Mouse (Mus musculus): ENCODE measurements around the gene Ltbp2. TPM values are rescaled to one million over a fixed set of nuclear protein-coding genes. Genes with fewer than 3 reads are reported as not detected.

Gene Ltbp2
- not detected in 2 replicates for total RNA-seq (2017)

DNA sequence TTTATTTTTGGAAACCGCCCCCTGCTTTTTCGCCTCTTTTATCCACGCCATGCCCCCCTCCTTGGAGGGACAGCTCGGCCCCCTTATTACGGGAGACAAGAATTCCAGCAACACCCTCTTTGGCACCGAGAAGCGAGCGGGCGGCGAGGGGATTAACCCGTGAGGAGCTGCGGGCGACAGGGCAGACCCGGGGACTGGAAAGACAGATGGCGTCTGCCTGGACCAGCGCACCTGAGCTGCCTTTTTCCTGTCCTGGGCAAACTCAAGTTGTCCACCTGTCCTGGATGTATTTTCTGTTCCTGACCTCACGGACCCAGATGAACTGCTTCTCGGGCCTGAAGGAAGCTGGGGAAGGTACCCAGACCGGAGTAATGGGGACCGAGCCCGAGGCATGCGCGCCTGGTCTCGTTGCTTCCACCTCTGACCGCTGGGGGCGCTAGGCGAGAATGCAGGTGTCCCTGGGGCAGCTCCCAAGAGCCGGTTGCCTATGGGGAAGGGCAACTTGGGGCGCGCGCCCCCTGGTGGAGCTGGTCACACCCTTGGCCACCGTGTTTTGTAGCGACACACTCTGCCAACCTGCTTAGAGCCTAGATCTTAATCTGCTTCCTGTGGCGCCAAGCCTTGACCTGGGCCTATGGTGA, at the start of gene Ltbp2:
Ltbp2 (minus strand) TSS at position 52 of the 641 bp plus-strand sequence.
- peak; percentile 88 for ATAC-seq (replicated peaks; ENCODE audit: low read depth, poor library complexity, severe bottlenecking)

DNA sequence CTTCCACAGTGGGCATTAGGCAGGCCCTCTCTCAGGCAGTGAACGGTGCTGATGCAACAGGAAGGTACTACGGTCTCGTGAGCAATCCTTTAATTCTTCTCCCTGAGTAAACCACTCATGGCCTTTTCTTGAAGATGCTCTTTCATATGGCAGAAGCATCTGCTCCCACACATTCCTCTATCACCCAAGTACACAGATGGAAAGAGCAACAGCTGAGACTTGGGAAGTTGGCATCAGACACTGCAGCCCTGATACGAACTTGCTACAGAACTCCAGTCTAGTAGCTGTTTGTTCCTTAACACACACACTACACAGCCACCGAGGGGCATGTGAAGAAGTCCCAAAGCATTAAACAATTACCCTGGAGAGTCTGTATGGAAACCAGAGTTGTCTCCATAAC, 48.0 kb upstream of the Ltbp2 start:
- no peak for ATAC-seq (replicated peaks; ENCODE audit: low read depth, poor library complexity, severe bottlenecking)

DNA sequence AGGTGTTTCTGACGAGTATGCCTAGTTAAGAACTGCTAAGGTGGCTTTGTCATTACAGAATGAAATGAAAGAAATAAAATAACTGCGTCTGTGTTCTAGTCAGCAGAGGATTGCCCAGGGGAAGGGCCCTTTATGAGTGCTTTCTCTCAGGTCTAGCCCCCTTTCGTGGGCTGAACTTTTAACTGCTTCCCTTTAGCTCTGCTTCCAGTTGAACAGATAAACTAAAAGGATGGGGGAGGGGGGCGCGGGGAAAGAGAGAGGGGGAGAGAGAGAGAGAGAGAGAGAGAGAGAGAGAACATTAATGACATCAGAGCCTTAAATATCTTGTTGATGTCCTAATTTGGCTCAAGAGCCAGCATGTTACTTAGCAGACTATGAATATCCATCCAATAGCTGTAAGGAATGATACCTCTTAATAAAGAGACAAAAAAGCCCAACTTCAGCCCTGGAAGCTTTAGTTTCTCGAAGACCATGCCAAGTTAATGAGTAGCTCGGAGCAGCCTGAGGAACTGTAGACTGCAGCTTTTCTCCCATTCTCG, 45.6 kb upstream of the Ltbp2 start:
- no peak for ATAC-seq (replicated peaks; ENCODE audit: low read depth, poor library complexity, severe bottlenecking)

GRCm38 (mm10) chr12:84918809-84919208, 42.5 kb upstream of the Ltbp2 start:
- no peak for ATAC-seq (replicated peaks; ENCODE audit: low read depth, poor library complexity, severe bottlenecking)

DNA sequence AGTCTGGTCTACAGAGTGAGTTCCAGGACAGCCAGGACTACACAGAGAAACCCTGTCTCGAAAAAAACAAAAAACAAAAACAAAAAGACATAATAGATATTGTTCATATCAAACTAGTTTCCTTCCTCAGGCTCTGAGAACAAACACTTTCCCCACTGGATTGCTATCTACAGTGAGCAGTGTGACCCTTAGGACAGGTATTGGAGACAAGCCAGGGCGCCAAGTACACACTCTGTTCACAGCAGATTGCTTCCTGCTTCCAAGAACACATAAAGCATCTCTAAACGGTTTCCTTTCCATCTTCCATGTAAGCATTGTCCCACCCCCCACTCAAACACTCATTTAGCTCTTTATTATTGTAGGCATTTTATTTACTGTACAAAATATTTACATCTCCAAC, 41.5 kb upstream of the Ltbp2 start:
- ATAC-seq (replicated peaks; ENCODE audit: low read depth, poor library complexity, severe bottlenecking) = no peak

DNA sequence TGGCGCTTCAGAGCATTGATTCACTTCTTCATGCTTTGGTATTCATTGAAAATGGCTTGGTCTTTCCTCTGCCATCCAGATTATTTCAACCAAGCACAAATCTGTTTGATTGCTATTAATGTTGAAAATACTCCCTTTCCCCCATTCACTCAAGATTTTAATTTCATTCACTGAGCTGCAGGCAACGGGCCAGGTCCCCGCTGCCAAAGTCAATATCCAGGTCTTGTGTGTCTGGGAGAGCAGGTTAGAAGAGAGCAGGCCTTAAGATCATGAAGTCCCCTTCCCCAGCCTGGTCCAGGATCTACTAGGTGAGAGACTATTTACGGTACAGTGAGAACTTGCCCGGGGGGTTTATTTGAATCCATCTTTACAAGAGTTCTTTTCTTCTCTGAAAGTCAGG, 38.6 kb upstream of the Ltbp2 start:
- ATAC-seq (replicated peaks; ENCODE audit: low read depth, poor library complexity, severe bottlenecking) = no peak

DNA sequence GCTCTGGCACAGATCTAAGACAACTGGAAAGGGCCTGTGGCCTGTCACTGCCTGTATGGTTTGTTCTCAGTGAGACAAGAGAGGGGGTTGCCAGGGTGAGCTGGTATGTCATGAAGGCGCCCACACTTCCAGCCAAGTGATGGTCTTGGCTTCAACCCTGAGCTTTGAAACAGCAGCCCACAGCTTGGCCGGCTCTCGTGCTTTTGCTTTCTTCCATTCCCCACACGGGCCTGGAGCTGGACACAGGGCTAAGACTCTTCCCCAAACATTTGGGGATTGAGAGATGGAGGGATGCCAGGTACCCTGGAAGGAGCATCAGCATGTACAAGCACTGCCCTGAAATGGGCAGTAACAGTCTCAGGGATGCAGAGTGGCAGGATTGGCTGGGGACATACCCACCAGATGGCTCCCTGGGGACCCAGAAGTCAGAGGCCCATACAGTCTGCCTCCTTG, 36.3 kb upstream of the Ltbp2 start:
- no peak for ATAC-seq (replicated peaks; ENCODE audit: low read depth, poor library complexity, severe bottlenecking)

GRCm38 (mm10) chr12:84911640-84912039, 35.3 kb upstream of the Ltbp2 start:
- ATAC-seq (replicated peaks; ENCODE audit: low read depth, poor library complexity, severe bottlenecking) = no peak

- no peak for ATAC-seq (replicated peaks; ENCODE audit: low read depth, poor library complexity, severe bottlenecking)
Measured at GRCm38 (mm10) chr12:84910066-84910465, 33.7 kb upstream of the Ltbp2 start.

GRCm38 (mm10) chr12:84907627-84908480, 31.5 kb upstream of the Ltbp2 start:
- no peak for ATAC-seq (replicated peaks; ENCODE audit: low read depth, poor library complexity, severe bottlenecking)

GRCm38 (mm10) chr12:84907024-84907626, 30.8 kb upstream of the Ltbp2 start:
- ATAC-seq (replicated peaks; ENCODE audit: low read depth, poor library complexity, severe bottlenecking) = no peak

DNA sequence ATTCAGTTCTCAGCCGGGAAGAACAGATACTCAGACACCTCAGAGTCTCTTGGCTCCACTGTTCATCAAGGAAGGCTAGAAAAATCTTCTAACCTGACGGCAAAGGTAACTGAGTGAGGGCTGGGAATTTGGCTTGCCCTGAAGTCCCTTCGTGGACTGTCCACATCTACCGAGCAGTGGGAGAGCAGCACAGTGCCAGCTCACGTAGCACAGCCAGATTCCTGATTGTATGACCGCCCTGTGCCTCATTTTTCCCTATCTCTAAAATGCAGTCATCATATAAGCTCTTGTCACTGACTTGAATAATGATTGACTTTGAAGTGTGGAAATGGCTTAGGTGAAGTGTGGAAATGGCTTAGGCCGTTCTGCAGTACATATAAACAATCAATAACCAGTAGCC, 28.1 kb upstream of the Ltbp2 start:
- ATAC-seq (replicated peaks; ENCODE audit: low read depth, poor library complexity, severe bottlenecking) = no peak

GRCm38 (mm10) chr12:84900317-84900716, 24.0 kb upstream of the Ltbp2 start:
- no peak for ATAC-seq (replicated peaks; ENCODE audit: low read depth, poor library complexity, severe bottlenecking)

DNA sequence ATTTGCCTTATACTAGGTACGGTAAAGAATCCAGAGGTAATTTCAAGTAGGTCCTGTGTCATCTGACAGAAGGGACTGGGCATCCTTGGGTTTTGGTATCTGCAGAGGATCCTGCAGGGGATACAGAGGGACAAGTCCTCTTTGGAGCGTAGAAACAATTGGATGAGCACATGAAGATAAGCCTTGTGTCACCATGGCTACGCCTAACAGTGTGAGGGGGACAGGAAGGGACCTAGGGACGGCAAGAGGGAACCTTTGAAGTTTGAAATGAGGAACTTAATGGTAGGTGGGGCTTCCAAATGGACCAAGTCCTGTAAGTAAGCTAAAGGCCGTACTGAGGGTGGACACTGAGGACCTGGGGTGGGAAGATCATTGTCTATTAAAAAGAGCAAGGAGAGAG, 21.0 kb upstream of the Ltbp2 start:
- no peak for ATAC-seq (replicated peaks; ENCODE audit: low read depth, poor library complexity, severe bottlenecking)

GRCm38 (mm10) chr12:84896235-84896634, 19.9 kb upstream of the Ltbp2 start:
- no peak for ATAC-seq (replicated peaks; ENCODE audit: low read depth, poor library complexity, severe bottlenecking)

GRCm38 (mm10) chr12:84893648-84894628, 17.6 kb upstream of the Ltbp2 start:
- no peak for ATAC-seq (replicated peaks; ENCODE audit: low read depth, poor library complexity, severe bottlenecking)

DNA sequence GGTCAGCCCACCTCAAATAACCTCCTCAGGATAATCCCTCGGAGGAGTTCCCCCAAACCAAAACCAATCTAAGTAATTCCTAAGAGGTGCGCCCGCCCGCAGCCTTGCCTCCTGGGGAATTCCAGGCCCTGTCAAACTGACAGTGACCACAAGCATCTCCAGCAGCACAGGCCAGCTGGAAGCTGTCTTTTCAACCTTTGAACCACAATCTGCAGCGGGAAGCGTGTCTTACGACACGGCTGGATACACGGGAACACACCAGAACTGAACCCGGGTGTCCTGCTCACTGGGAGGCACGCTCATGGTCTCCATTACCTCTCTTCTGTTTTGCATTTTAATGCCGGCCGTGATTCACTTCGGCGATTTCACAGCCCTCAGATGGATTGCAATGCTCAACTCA, 14.0 kb upstream of the Ltbp2 start:
- ATAC-seq (replicated peaks; ENCODE audit: low read depth, poor library complexity, severe bottlenecking) = no peak

GRCm38 (mm10) chr12:84885107-84885876, 9.0 kb upstream of the Ltbp2 start:
- ATAC-seq (replicated peaks; ENCODE audit: low read depth, poor library complexity, severe bottlenecking) = no peak
